Mouse (Mus musculus): Measurements from ENCODE around the gene Rhox2c. TPM values are rescaled to one million over a fixed set of nuclear protein-coding genes. Genes with fewer than 3 reads are reported as not detected.
"Not testable (repeated sequence)": the region's sequence is repeated elsewhere in the genome, so short reads cannot be mapped to it uniquely, and the experiment has no call there.

Gene Rhox2c
- polyA plus RNA-seq (2015; fragmentation: Nextera tagmentation; extraction: Ambion mirVana) = not detected in 2 replicates

GRCm38 (mm10) chrX:37453380-37453779, at the start of gene Rhox2c:
TSS of gene Rhox2c (plus strand) at chrX:37453680.
- ATAC-seq (ENCODE audit: low FRiP score, low TSS enrichment); H3K4me2 ChIP-seq (replicated peaks; ENCODE audit: low read depth); H3K27ac ChIP-seq (replicated peaks); H3K4me1 ChIP-seq (replicated peaks; ENCODE audit: control insufficient read depth, insufficient read depth); H3K36me3 ChIP-seq (ENCODE audit: control insufficient read depth, insufficient read depth, low read length); H3K9ac ChIP-seq (ENCODE audit: low read length); H3K9me3 ChIP-seq (ENCODE audit: control insufficient read depth, low read length); H3K27me3 ChIP-seq (ENCODE audit: control insufficient read depth, insufficient read depth, low read length); DNase-seq (ENCODE audit: low spot score); H3K4me3 ChIP-seq (ENCODE audit: low read depth, low read length): not testable (repeated sequence)
- 97% methylated on average over 6 of the region's 10 CpGs for WGBS

- not testable (repeated sequence) for H3K9ac ChIP-seq (ENCODE audit: low read length); H3K4me2 ChIP-seq (replicated peaks; ENCODE audit: low read depth); ATAC-seq (ENCODE audit: low FRiP score, low TSS enrichment); H3K27me3 ChIP-seq (ENCODE audit: control insufficient read depth, insufficient read depth, low read length); H3K9me3 ChIP-seq (ENCODE audit: control insufficient read depth, low read length); H3K4me1 ChIP-seq (replicated peaks; ENCODE audit: control insufficient read depth, insufficient read depth); H3K36me3 ChIP-seq (ENCODE audit: control insufficient read depth, insufficient read depth, low read length); DNase-seq (ENCODE audit: low spot score); H3K27ac ChIP-seq (replicated peaks); H3K4me3 ChIP-seq (ENCODE audit: low read depth, low read length)
- WGBS = no CpG with 5 or more reads among the region's 9 CpGs
These were observed 41.7 kb upstream of the Rhox2c start, which contains the start of gene Rhox2b for GRCm38 (mm10) chrX:37411767-37412166. TSS of gene Rhox2b (plus strand) at chrX:37412067.

GRCm38 (mm10) chrX:37432194-37432593, 21.3 kb upstream of the Rhox2c start, which contains the start of gene Rhox4b:
TSS of gene Rhox4b (plus strand) at chrX:37432494.
- H3K9me3 ChIP-seq (ENCODE audit: control insufficient read depth, low read length); H3K4me2 ChIP-seq (replicated peaks; ENCODE audit: low read depth); ATAC-seq (ENCODE audit: low FRiP score, low TSS enrichment); H3K9ac ChIP-seq (ENCODE audit: low read length); H3K4me3 ChIP-seq (ENCODE audit: low read depth, low read length); H3K27ac ChIP-seq (replicated peaks); H3K27me3 ChIP-seq (ENCODE audit: control insufficient read depth, insufficient read depth, low read length); H3K4me1 ChIP-seq (replicated peaks; ENCODE audit: control insufficient read depth, insufficient read depth); DNase-seq (ENCODE audit: low spot score); H3K36me3 ChIP-seq (ENCODE audit: control insufficient read depth, insufficient read depth, low read length): not testable (repeated sequence)
- 85% methylated on average over 14 of the region's 15 CpGs for WGBS

- H3K27ac ChIP-seq (replicated peaks); H3K27me3 ChIP-seq (ENCODE audit: control insufficient read depth, insufficient read depth, low read length); H3K9me3 ChIP-seq (ENCODE audit: control insufficient read depth, low read length); H3K4me2 ChIP-seq (replicated peaks; ENCODE audit: low read depth); DNase-seq (ENCODE audit: low spot score); H3K4me1 ChIP-seq (replicated peaks; ENCODE audit: control insufficient read depth, insufficient read depth); H3K9ac ChIP-seq (ENCODE audit: low read length); H3K4me3 ChIP-seq (ENCODE audit: low read depth, low read length); H3K36me3 ChIP-seq (ENCODE audit: control insufficient read depth, insufficient read depth, low read length); ATAC-seq (ENCODE audit: low FRiP score, low TSS enrichment): not testable (repeated sequence)
- 93% methylated on average over 3 of the region's 4 CpGs for WGBS
These were observed 4.8 kb downstream of the Rhox2c start, which contains the start of gene Rhox3c for GRCm38 (mm10) chrX:37458285-37458684. TSS of gene Rhox3c (plus strand) at chrX:37458585.

GRCm38 (mm10) chrX:37480037-37480436, 26.6 kb downstream of the Rhox2c start, which contains the start of gene Rhox4c:
TSS of gene Rhox4c (plus strand) at chrX:37480337.
- ATAC-seq (ENCODE audit: low FRiP score, low TSS enrichment); H3K4me1 ChIP-seq (replicated peaks; ENCODE audit: control insufficient read depth, insufficient read depth); H3K27ac ChIP-seq (replicated peaks): not testable (repeated sequence)

GRCm38 (mm10) chrX:37514059-37514458, 60.6 kb downstream of the Rhox2c start, which contains the start of gene Rhox4d:
TSS of gene Rhox4d (plus strand) at chrX:37514359.
- H3K27ac ChIP-seq (replicated peaks); H3K9ac ChIP-seq (ENCODE audit: low read length); ATAC-seq (ENCODE audit: low FRiP score, low TSS enrichment); H3K4me3 ChIP-seq (ENCODE audit: low read depth, low read length); H3K27me3 ChIP-seq (ENCODE audit: control insufficient read depth, insufficient read depth, low read length); DNase-seq (ENCODE audit: low spot score); H3K4me1 ChIP-seq (replicated peaks; ENCODE audit: control insufficient read depth, insufficient read depth); H3K9me3 ChIP-seq (ENCODE audit: control insufficient read depth, low read length); H3K4me2 ChIP-seq (replicated peaks; ENCODE audit: low read depth); H3K36me3 ChIP-seq (ENCODE audit: control insufficient read depth, insufficient read depth, low read length): not testable (repeated sequence)
- 94% methylated on average over 16 of the region's 18 CpGs for WGBS

More at GRCm38 (mm10) chrX:37480037-37480436, 26.6 kb downstream of the Rhox2c start, which contains the start of gene Rhox4c:
- not testable (repeated sequence) for H3K9ac ChIP-seq (ENCODE audit: low read length); H3K9me3 ChIP-seq (ENCODE audit: control insufficient read depth, low read length); H3K27me3 ChIP-seq (ENCODE audit: control insufficient read depth, insufficient read depth, low read length); H3K4me3 ChIP-seq (ENCODE audit: low read depth, low read length); H3K36me3 ChIP-seq (ENCODE audit: control insufficient read depth, insufficient read depth, low read length); H3K4me2 ChIP-seq (replicated peaks; ENCODE audit: low read depth); DNase-seq (ENCODE audit: low spot score)
- WGBS = 94% methylated on average over 14 of the region's 14 CpGs

Other genes with a start within 250 kb of the Rhox2c start
- not detected in 2 replicates for gene Gm9, start 242.6 kb upstream of the Rhox2c start, polyA plus RNA-seq (2015; fragmentation: Nextera tagmentation; extraction: Ambion mirVana)
- gene Rhox1, start 231.4 kb upstream of the Rhox2c start, polyA plus RNA-seq (2015; fragmentation: Nextera tagmentation; extraction: Ambion mirVana) = not detected in 2 replicates
- not detected in 2 replicates for gene Rhox2a, start 208.7 kb upstream of the Rhox2c start, polyA plus RNA-seq (2015; fragmentation: Nextera tagmentation; extraction: Ambion mirVana)
- not detected in 2 replicates for gene Rhox3a, start 203.8 kb upstream of the Rhox2c start, polyA plus RNA-seq (2015; fragmentation: Nextera tagmentation; extraction: Ambion mirVana)
- gene Rhox4a, start 188.3 kb upstream of the Rhox2c start, polyA plus RNA-seq (2015; fragmentation: Nextera tagmentation; extraction: Ambion mirVana) = not detected in 2 replicates
- not detected in 2 replicates for gene Rhox3a2, start 73.7 kb upstream of the Rhox2c start, polyA plus RNA-seq (2015; fragmentation: Nextera tagmentation; extraction: Ambion mirVana)
- gene Rhox4a2, start 62.8 kb upstream of the Rhox2c start, polyA plus RNA-seq (2015; fragmentation: Nextera tagmentation; extraction: Ambion mirVana) = not detected in 2 replicates
- not detected in 2 replicates for gene Rhox2b, start 41.6 kb upstream of the Rhox2c start, polyA plus RNA-seq (2015; fragmentation: Nextera tagmentation; extraction: Ambion mirVana)
- not detected in 2 replicates for gene Rhox4b, start 21.2 kb upstream of the Rhox2c start, polyA plus RNA-seq (2015; fragmentation: Nextera tagmentation; extraction: Ambion mirVana)
- gene Rhox3c, start 4.9 kb downstream of the Rhox2c start, polyA plus RNA-seq (2015; fragmentation: Nextera tagmentation; extraction: Ambion mirVana) = not detected in 2 replicates
- not detected in 2 replicates for gene Rhox4c, start 26.7 kb downstream of the Rhox2c start, polyA plus RNA-seq (2015; fragmentation: Nextera tagmentation; extraction: Ambion mirVana)
- gene Rhox2d, start 39.7 kb downstream of the Rhox2c start, polyA plus RNA-seq (2015; fragmentation: Nextera tagmentation; extraction: Ambion mirVana) = not detected in 2 replicates
- not detected in 2 replicates for gene Rhox4d, start 60.7 kb downstream of the Rhox2c start, polyA plus RNA-seq (2015; fragmentation: Nextera tagmentation; extraction: Ambion mirVana)
- gene Rhox2e, start 76.8 kb downstream of the Rhox2c start, polyA plus RNA-seq (2015; fragmentation: Nextera tagmentation; extraction: Ambion mirVana) = not detected in 2 replicates
- not detected in 2 replicates for gene Rhox3e, start 88.3 kb downstream of the Rhox2c start, polyA plus RNA-seq (2015; fragmentation: Nextera tagmentation; extraction: Ambion mirVana)
- 0.23 TPM in 1 of 2 replicates, not detected in the other for gene Rhox4e, start 103.7 kb downstream of the Rhox2c start, polyA plus RNA-seq (2015; fragmentation: Nextera tagmentation; extraction: Ambion mirVana)
- gene Rhox2f, start 117.7 kb downstream of the Rhox2c start, polyA plus RNA-seq (2015; fragmentation: Nextera tagmentation; extraction: Ambion mirVana) = not detected in 2 replicates
- not detected in 2 replicates for gene Rhox3f, start 127.3 kb downstream of the Rhox2c start, polyA plus RNA-seq (2015; fragmentation: Nextera tagmentation; extraction: Ambion mirVana)
- gene Rhox4f, start 154.0 kb downstream of the Rhox2c start, polyA plus RNA-seq (2015; fragmentation: Nextera tagmentation; extraction: Ambion mirVana) = not detected in 2 replicates
- gene Rhox3g, start 174.9 kb downstream of the Rhox2c start, polyA plus RNA-seq (2015; fragmentation: Nextera tagmentation; extraction: Ambion mirVana) = not detected in 2 replicates
- gene Rhox2g, start 189.8 kb downstream of the Rhox2c start, polyA plus RNA-seq (2015; fragmentation: Nextera tagmentation; extraction: Ambion mirVana) = not detected in 2 replicates
- not detected in 2 replicates for gene Rhox4g, start 197.6 kb downstream of the Rhox2c start, polyA plus RNA-seq (2015; fragmentation: Nextera tagmentation; extraction: Ambion mirVana)
- gene Rhox3h, start 215.1 kb downstream of the Rhox2c start, polyA plus RNA-seq (2015; fragmentation: Nextera tagmentation; extraction: Ambion mirVana) = not detected in 2 replicates
- not detected in 2 replicates for gene Rhox2h, start 219.6 kb downstream of the Rhox2c start, polyA plus RNA-seq (2015; fragmentation: Nextera tagmentation; extraction: Ambion mirVana)